Mouse (Mus musculus): ENCODE results near the gene Hat1. TPM values are rescaled to one million over a fixed set of nuclear protein-coding genes. Genes with fewer than 3 reads are reported as not detected.

Hat1 gene
- polyA plus RNA-seq (2014; fragmentation: Illumina TruSeq; extraction: RNeasy Lipid Tissue Mini Kit (QIAGEN cat#74804); ENCODE audit: low read depth, low replicate concordance): 27.5 TPM

DNA sequence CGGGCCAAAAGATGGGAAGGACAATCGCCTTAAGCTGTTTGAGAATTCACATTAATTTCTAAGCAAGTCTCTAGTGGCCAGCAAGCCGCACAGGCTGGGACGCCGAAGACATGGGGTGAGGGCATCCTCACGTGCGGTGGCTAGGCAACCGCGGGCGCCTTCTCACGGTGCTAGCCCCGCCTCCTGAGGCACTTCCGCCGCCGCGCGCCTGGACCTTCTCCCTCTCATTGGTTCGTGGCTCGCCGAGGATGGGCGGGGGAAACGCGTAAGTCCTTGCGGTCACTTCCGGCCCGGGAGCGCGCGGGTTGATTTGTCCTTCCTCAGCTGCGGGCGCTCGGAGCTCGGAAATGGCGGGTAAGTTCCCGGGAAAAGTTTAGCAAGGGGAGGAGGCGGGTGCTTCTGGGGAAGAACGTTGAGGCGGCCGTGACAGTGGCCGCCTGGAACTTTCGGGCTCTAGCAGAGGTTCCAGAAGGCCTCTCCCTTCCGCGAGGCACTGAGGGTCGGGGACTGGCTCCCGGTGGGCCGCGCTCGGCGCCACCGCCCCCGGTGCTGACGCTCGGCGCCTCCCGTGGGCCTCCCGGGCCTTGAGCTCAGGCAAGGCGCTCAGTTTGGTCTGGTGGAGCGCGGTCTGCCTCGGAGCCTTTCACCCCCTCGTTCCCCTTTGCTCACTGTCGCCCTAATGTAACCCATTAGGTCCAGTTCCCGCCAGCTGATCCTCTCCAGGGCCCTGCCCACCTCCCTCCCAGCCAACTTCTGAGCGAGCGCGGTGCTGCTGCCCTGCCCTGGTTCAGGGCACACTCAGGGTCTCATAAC is at the start of gene Hat1:
Gene Hat1, plus strand, starts transcription at position 8 of the 813 bp plus-strand sequence.

DNA sequence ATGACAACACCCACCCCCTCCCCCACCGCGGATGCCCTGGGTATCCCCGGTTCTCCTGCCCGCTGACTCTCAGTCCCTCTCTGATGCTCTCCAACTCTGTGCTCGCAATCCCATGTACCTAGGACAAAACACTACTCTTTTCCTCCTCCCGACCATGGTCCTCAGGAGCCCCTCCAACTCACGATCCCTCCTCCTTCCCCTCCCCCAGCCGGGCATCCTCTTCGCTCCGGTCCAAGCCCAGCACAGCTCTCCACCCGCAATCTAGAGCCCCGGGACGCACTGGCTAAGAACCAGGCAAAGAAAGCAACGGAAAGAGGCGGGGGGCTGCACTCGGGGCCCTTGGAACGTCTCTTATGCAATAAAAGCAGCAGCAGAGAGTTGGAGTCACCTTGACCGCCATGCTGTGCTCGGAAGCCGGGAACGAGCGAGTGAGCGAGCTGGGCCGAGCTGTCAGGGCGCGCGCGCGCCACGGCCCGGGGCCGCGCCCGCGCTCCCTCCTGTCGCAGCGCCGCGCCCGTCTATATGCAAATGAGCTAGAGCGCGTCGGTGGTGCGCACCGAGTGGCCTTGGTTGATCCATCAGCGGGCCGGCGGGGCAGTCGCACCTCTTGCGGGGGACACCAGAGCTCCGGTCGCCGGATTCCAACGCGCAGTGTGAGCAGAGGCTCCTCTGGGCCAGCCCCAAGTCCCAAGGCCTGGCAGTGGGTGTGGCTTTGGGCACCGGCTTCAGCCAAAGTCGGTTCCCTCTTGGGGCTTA is 21.5 kb upstream of the Hat1 start, which contains the start of gene Slc25a12:
Gene Slc25a12, minus strand, starts transcription at position 625 of the 756 bp plus-strand sequence.

GRCm38 (mm10) chr2:71453161-71453916 is 64.6 kb downstream of the Hat1 start, which contains the start of gene Metap1d:
Gene Metap1d (plus strand): TSS chr2:71453276.

Other genes with a start within 250 kb of the Hat1 start
- gene Dync1i2, start 177.3 kb upstream of the Hat1 start, polyA plus RNA-seq (2014; fragmentation: Illumina TruSeq; extraction: RNeasy Lipid Tissue Mini Kit (QIAGEN cat#74804); ENCODE audit: low read depth, low replicate concordance): 70.4 TPM
- gene Slc25a12, start 21.2 kb upstream of the Hat1 start, polyA plus RNA-seq (2014; fragmentation: Illumina TruSeq; extraction: RNeasy Lipid Tissue Mini Kit (QIAGEN cat#74804); ENCODE audit: low read depth, low replicate concordance): 3.6 TPM
- 32.3 TPM for gene Metap1d, start 64.3 kb downstream of the Hat1 start, polyA plus RNA-seq (2014; fragmentation: Illumina TruSeq; extraction: RNeasy Lipid Tissue Mini Kit (QIAGEN cat#74804); ENCODE audit: low read depth, low replicate concordance)
- not detected for gene Dlx1, start 139.2 kb downstream of the Hat1 start, polyA plus RNA-seq (2014; fragmentation: Illumina TruSeq; extraction: RNeasy Lipid Tissue Mini Kit (QIAGEN cat#74804); ENCODE audit: low read depth, low replicate concordance)
- gene Dlx2, start 157.8 kb downstream of the Hat1 start, polyA plus RNA-seq (2014; fragmentation: Illumina TruSeq; extraction: RNeasy Lipid Tissue Mini Kit (QIAGEN cat#74804); ENCODE audit: low read depth, low replicate concordance): not detected